Mouse (Mus musculus) kidney, postnatal 0 days (tissue): ENCODE measurements around the gene Mapt. TPM values are rescaled to one million over a fixed set of nuclear protein-coding genes. Genes with fewer than 3 reads are reported as not detected.
"Not testable (repeated sequence)": the region's sequence is repeated elsewhere in the genome, so short reads cannot be mapped to it uniquely, and the experiment has no call there.

Experiments used
- ATAC-seq: fragments of 200-750 bp; cut with Nextera tagmentation; replicated peaks from 2 replicates; pipeline ENCODE4 v1.8.0; 2017; ENCODE audit warnings: low read depth, moderate number of reproducible peaks, moderate TSS enrichment, moderate library complexity; ENCODE audit not compliant: low FRiP score
- DNase-seq: peaks from one replicate; pipeline ENCODE4 v3.0.0-alpha.2; 2016; ENCODE audit warnings: low spot score
- H3K27ac ChIP-seq: fragments of 300-500 bp; sonication (generic); 2 replicates; pipeline ENCODE4 v1.5.1; 2014; ENCODE audit warnings: mild to moderate bottlenecking
- H3K27me3 ChIP-seq: fragments of 300-500 bp; sonication (generic); 2 replicates; pipeline ENCODE4 v1.6.1; 2014; ENCODE audit warnings: low read length, mixed read lengths; ENCODE audit not compliant: insufficient read depth
- H3K36me3 ChIP-seq: fragments of 300-500 bp; sonication (generic); 2 replicates; pipeline ENCODE4 v1.6.1; 2014; ENCODE audit warnings: low read length, mixed read lengths; ENCODE audit not compliant: insufficient read depth
- H3K4me1 ChIP-seq: fragments of 300-500 bp; sonication (generic); replicated peaks from 2 replicates; pipeline ENCODE4 v1.6.1; 2014; ENCODE audit warnings: antibody characterized with exemption, low read length, mixed read lengths; ENCODE audit not compliant: insufficient read depth
- H3K4me2 ChIP-seq: fragments of 300-500 bp; sonication (generic); 2 replicates; pipeline ENCODE4 v1.6.1; 2014; ENCODE audit warnings: mild to moderate bottlenecking, low read length, moderate library complexity, mixed read lengths
- H3K4me3 ChIP-seq: fragments of 300-500 bp; sonication (generic); replicated peaks from 2 replicates; pipeline ENCODE4 v1.5.1; 2014; ENCODE audit warnings: low read depth, low read length
- H3K9ac ChIP-seq: fragments of 300-500 bp; sonication (generic); 2 replicates; pipeline ENCODE4 v1.6.1; 2014; ENCODE audit warnings: low read depth, low read length
- H3K9me3 ChIP-seq: fragments of 300-500 bp; sonication (generic); replicated peaks from 2 replicates; pipeline ENCODE4 v1.6.1; 2016; ENCODE audit warnings: low read length, inconsistent platforms, mixed read lengths
- CTCF ChIP-seq: IDR thresholded peaks from 2 replicates; pipeline ENCODE4 v1.5.1; 2016; ENCODE audit warnings: antibody characterized with exemption, low read depth, mild to moderate bottlenecking, moderate library complexity
- WGBS: fragments of 180-500 bp; shearing (Covaris S2); extraction: QIAGEN DNeasy Blood & Tissue Kit; methylation state at CpG from one replicate; pipeline ENCODE4 v1.1.7; 2014; 5-methylcytosine and 5-hydroxymethylcytosine counted together
- polyA plus RNA-seq: library from polyadenylated mRNA; unstranded; fragments of >200 nt; fragmentation: Nextera tagmentation; extraction: Ambion mirVana; gene quantifications from 2 replicates; pipeline ENCODE4 v1.2.1, GENCODE M21; 2015

Mapt gene
- polyA plus RNA-seq, 1 experiment from 2014 or later = 6.7 TPM

- not testable (repeated sequence) for H3K4me2 ChIP-seq, H3K27ac ChIP-seq, H3K9me3 ChIP-seq, DNase-seq, H3K9ac ChIP-seq, H3K4me1 ChIP-seq, H3K36me3 ChIP-seq, H3K27me3 ChIP-seq, H3K4me3 ChIP-seq, ATAC-seq
- over 99% methylated on average over 5 of the region's 5 CpGs for WGBS
- TF ChIP-seq CTCF = peak; percentile 6; the same call in 1 of the 2 replicates
These were observed 17.1 kb upstream of the Mapt start for GRCm38 (mm10) chr11:104214128-104214527.

GRCm38 (mm10) chr11:104218075-104218474 is 13.1 kb upstream of the Mapt start:
- H3K27ac ChIP-seq = no peak overlapping the region
- H3K36me3 ChIP-seq = no peaks in the 10 kb centered on the region
- H3K4me1 ChIP-seq = no peaks in the 10 kb centered on the region
- no peak overlapping the region for H3K9ac ChIP-seq
- no peaks in the 10 kb centered on the region for H3K27me3 ChIP-seq
- no peaks in the 10 kb centered on the region for H3K9me3 ChIP-seq
- no peak for ATAC-seq
- H3K4me2 ChIP-seq = no peak overlapping the region
- TF ChIP-seq CTCF = no peak
- no peak overlapping the region for H3K4me3 ChIP-seq
- no peak for DNase-seq
- WGBS = 73% methylated on average over 3 of the region's 3 CpGs

DNA sequence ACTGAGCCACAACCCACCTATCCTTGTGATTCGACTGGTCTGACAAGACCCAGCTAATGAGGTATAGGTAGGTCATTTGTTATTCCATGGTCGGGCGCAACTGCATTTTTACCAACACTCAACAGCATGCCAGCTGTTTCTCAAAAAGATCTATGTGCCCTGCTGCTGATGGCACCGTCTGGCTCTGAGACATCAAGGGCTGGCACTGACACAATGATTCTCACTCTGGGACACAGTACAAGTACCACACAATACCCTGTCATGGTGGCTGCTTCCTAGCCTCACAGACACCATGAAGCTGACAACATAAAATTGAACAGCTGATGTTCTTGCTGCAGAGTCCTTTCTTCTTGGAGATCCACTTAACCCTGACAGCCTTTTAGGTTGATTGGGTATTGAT is 10.9 kb upstream of the Mapt start:
- DNase-seq (no peak), ATAC-seq (no peak)
- H3K4me1 ChIP-seq = no peaks in the 10 kb centered on the region
- H3K9me3 ChIP-seq = no peaks in the 10 kb centered on the region
- whole genome bisulfite sequencing = 83% methylated on average over 4 of the region's 4 CpGs
- H3K9ac ChIP-seq = no peak overlapping the region
- H3K4me3 ChIP-seq = no peak overlapping the region
- H3K4me2 ChIP-seq = no peak overlapping the region
- no peak for TF ChIP-seq CTCF
- H3K36me3 ChIP-seq = no peaks in the 10 kb centered on the region
- no peak overlapping the region for H3K27ac ChIP-seq
- no peaks in the 10 kb centered on the region for H3K27me3 ChIP-seq

- H3K4me3 ChIP-seq = no peak overlapping the region
- DNase-seq (no peak), ATAC-seq (no peak)
- no peaks in the 10 kb centered on the region for H3K9me3 ChIP-seq
- TF ChIP-seq CTCF = no peak
- 82% methylated on average over 5 of the region's 5 CpGs for WGBS
- no peaks in the 10 kb centered on the region for H3K27me3 ChIP-seq
- H3K4me1 ChIP-seq = no peaks in the 10 kb centered on the region
- no peak overlapping the region for H3K9ac ChIP-seq
- H3K4me2 ChIP-seq = no peak overlapping the region
- no peaks in the 10 kb centered on the region for H3K36me3 ChIP-seq
- no peak overlapping the region for H3K27ac ChIP-seq
These were observed 9.4 kb upstream of the Mapt start for GRCm38 (mm10) chr11:104221751-104222150.

- no peak overlapping the region for H3K4me3 ChIP-seq
- no peak for ATAC-seq
- 81% methylated on average over 9 of the region's 9 CpGs for WGBS
- H3K4me2 ChIP-seq = no peak overlapping the region
- no peaks in the 10 kb centered on the region for H3K27me3 ChIP-seq
- H3K9ac ChIP-seq = no peak overlapping the region
- no peaks in the 10 kb centered on the region for H3K4me1 ChIP-seq
- no peak for TF ChIP-seq CTCF
- H3K27ac ChIP-seq = no peak overlapping the region
- no peak for DNase-seq
- no peaks in the 10 kb centered on the region for H3K36me3 ChIP-seq
- H3K9me3 ChIP-seq = no peaks in the 10 kb centered on the region
These were observed 7.9 kb upstream of the Mapt start for GRCm38 (mm10) chr11:104223301-104223700.

- ATAC-seq (no peak), DNase-seq (no peak)
- peaks cover 15% of the 10 kb centered on the region; the same call in 1 of the 2 replicates for H3K4me1 ChIP-seq
- 56% methylated on average over 4 of the region's 4 CpGs for WGBS
- H3K36me3 ChIP-seq = no peaks in the 10 kb centered on the region
- no peak overlapping the region for H3K4me3 ChIP-seq
- no peak overlapping the region for H3K4me2 ChIP-seq
- no peaks in the 10 kb centered on the region for H3K9me3 ChIP-seq
- no peak overlapping the region for H3K27ac ChIP-seq
- no peak for TF ChIP-seq CTCF
- peaks cover 22% of the 10 kb centered on the region for H3K27me3 ChIP-seq
- H3K9ac ChIP-seq = no peak overlapping the region
These were observed 1.8 kb upstream of the Mapt start for GRCm38 (mm10) chr11:104229391-104229790.
